Comparison of ENCODE assay signal across 29 mouse cellular contexts in genomic region chr10:24291611-24292010, GRCm38 (mm10).
DNase-seq lines count a peak whose midpoint lies in the region; ATAC-seq and TF ChIP-seq lines count a peak whose summit lies in the region.
"Had no signal": no experiment of that assay in that cellular context is flagged by ENCODE, and none has a peak within 500 bp of the region (broad histone marks: within the 10 kb centered on the region; RNA-seq: fewer than 3 reads in every experiment).

No protein-coding gene starts in this region.

- no peak for TF ChIP-seq POLR2A in cerebellum, adult 2 months (IDR thresholded peaks at IDR 0.05; ENCODE audit: borderline replicate concordance, insufficient read depth, low read length)

- DNase-seq in lung, postnatal 14 days = peak; percentile 3
- DNase-seq in lung, postnatal 4 days = no peak
- peak; percentile 2 for DNase-seq in T-cell, adult 2 months (ENCODE audit: low spot score)
- peak; percentile 34 for DNase-seq in naive thymus-derived CD4-positive, alpha-beta T cell, adult 2 months (ENCODE audit: low read depth)
- no peak for DNase-seq in cerebellum, adult 2 months
- no peak for DNase-seq in midbrain, embryonic 10.5 days (ENCODE audit: low spot score)
- DNase-seq: adrenal gland, postnatal 10 days; adrenal gland, postnatal 36 days; B cell, adult 2 months; cerebellum, adult 18-20 months; cerebellum, adult 9-11 months; cerebellum, postnatal 25 days; embryo, embryonic 11 days; forebrain, postnatal 0 days; gastrocnemius, postnatal 25 days; heart, adult 2 months; heart, postnatal 14 days had no signal

- H3K27ac ChIP-seq in forebrain, embryonic 15.5 days (replicated peaks) = no peak overlapping the region
- H3K27ac ChIP-seq in cerebellum, adult 2 months (ENCODE audit: insufficient read depth, low read length) = no peak overlapping the region
- no peak overlapping the region for H3K27ac ChIP-seq in midbrain, embryonic 10.5 days (replicated peaks)
- H3K27ac ChIP-seq: embryonic facial prominence, embryonic 10.5 days; embryonic facial prominence, embryonic 13.5 days; forebrain, embryonic 13.5 days; heart, adult 2 months; heart, embryonic 10.5 days; heart, embryonic 13.5 days; hindbrain, embryonic 14.5 days; hindbrain, postnatal 0 days had no signal

- 90% methylated on average over 8 of the region's 8 CpGs for WGBS in forebrain, embryonic 15.5 days
- 84% methylated on average over 8 of the region's 8 CpGs for WGBS in cerebellum, adult 2 months
- 91% methylated on average over 8 of the region's 8 CpGs for WGBS in midbrain, embryonic 10.5 days

- no peaks in the 10 kb centered on the region for H3K9me3 ChIP-seq in forebrain, embryonic 15.5 days
- no peaks in the 10 kb centered on the region for H3K9me3 ChIP-seq in midbrain, embryonic 10.5 days (replicated peaks)
- H3K9me3 ChIP-seq: embryonic facial prominence, embryonic 10.5 days; embryonic facial prominence, embryonic 13.5 days; forebrain, embryonic 13.5 days; heart, embryonic 10.5 days; heart, embryonic 13.5 days had no signal

- ATAC-seq in granulocyte monocyte progenitor cell, adult 5-6 weeks (replicated peaks; ENCODE audit: poor library complexity, severe bottlenecking) = peak; percentile 59
- ATAC-seq in forebrain, embryonic 15.5 days (replicated peaks) = no peak
- ATAC-seq: CD4-positive, CD25-positive, alpha-beta regulatory T cell, adult 4 months; forebrain, embryonic 13.5 days; forebrain, postnatal 0 days; hindbrain, postnatal 0 days; intestine, postnatal 0 days had no signal

- H3K27me3 ChIP-seq in forebrain, embryonic 15.5 days = no peaks in the 10 kb centered on the region
- H3K27me3 ChIP-seq in cerebellum, adult 2 months (ENCODE audit: control insufficient read depth, insufficient read depth, low read length) = no peaks in the 10 kb centered on the region
- H3K27me3 ChIP-seq in midbrain, embryonic 10.5 days (ENCODE audit: low read depth, poor library complexity, severe bottlenecking) = no peaks in the 10 kb centered on the region
- H3K27me3 ChIP-seq: embryonic facial prominence, embryonic 13.5 days; forebrain, embryonic 13.5 days; heart, embryonic 13.5 days had no signal

- no peak for TF ChIP-seq CTCF in cerebellum, adult 2 months (IDR thresholded peaks at IDR 0.05; ENCODE audit: borderline replicate concordance, insufficient read depth, low read depth, low read length)

- H3K4me2 ChIP-seq in forebrain, embryonic 15.5 days (replicated peaks) = no peak overlapping the region
- H3K4me2 ChIP-seq: embryonic facial prominence, embryonic 13.5 days; forebrain, embryonic 13.5 days; heart, embryonic 13.5 days; hindbrain, embryonic 14.5 days had no signal

- no peaks in the 10 kb centered on the region for H3K36me3 ChIP-seq in forebrain, embryonic 15.5 days
- H3K36me3 ChIP-seq in midbrain, embryonic 10.5 days = no peaks in the 10 kb centered on the region
- H3K36me3 ChIP-seq: embryonic facial prominence, embryonic 10.5 days; embryonic facial prominence, embryonic 13.5 days; heart, embryonic 10.5 days; heart, embryonic 13.5 days had no signal

- no peak overlapping the region for H3K9ac ChIP-seq in forebrain, embryonic 15.5 days (replicated peaks)
- H3K9ac ChIP-seq: embryonic facial prominence, embryonic 13.5 days; forebrain, embryonic 13.5 days; forebrain, postnatal 0 days; heart, embryonic 13.5 days; hindbrain, embryonic 14.5 days had no signal

- no peak overlapping the region for H3K4me3 ChIP-seq in forebrain, embryonic 15.5 days
- H3K4me3 ChIP-seq in cerebellum, adult 2 months (replicated peaks; ENCODE audit: insufficient read depth, low read depth, low read length) = no peak overlapping the region
- no peak overlapping the region for H3K4me3 ChIP-seq in midbrain, embryonic 10.5 days
- H3K4me3 ChIP-seq: embryonic facial prominence, embryonic 10.5 days; embryonic facial prominence, embryonic 13.5 days; erythroblast, embryonic 14.5 days; forebrain, embryonic 13.5 days; heart, adult 2 months; heart, embryonic 10.5 days; heart, embryonic 13.5 days had no signal

- H3K4me1 ChIP-seq in forebrain, embryonic 15.5 days = no peaks in the 10 kb centered on the region
- H3K4me1 ChIP-seq in cerebellum, adult 2 months (ENCODE audit: control insufficient read depth, insufficient read depth, low read length) = no peaks in the 10 kb centered on the region
- no peaks in the 10 kb centered on the region for H3K4me1 ChIP-seq in midbrain, embryonic 10.5 days
- H3K4me1 ChIP-seq: embryonic facial prominence, embryonic 10.5 days; forebrain, embryonic 13.5 days; heart, embryonic 10.5 days had no signal

Comparison
In these comparisons a context has a peak if more than half of its experiments do, and no peak if none do; other contexts are left out.
1. DNase-seq: peak in lung, postnatal 14 days (single experiment), T-cell, adult 2 months (single experiment) and naive thymus-derived CD4-positive, alpha-beta T cell, adult 2 months (single experiment); none in lung, postnatal 4 days (0 of 2), cerebellum, adult 2 months (0 of 2) and midbrain, embryonic 10.5 days (single experiment).